Mouse (Mus musculus): ENCODE results near the gene Rgs13.

DNA sequence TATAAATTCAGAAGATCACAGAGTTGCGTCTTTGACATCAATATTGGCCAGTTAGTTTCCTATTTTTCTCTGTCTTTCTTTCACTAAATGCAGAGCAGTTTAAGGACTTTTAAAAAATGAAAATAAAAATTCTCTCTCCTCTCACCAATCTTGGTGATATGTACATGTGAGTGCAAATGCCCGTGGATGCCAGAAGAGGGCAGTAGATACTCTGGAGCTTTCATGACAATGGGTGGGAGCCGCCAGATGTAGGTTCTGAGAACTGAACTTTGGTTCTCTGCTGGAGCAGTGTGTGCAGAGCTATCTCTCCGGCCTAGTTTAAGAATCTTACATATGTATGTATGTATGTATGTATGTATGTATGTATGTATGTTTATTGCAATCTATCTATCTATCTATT lies 2.4 kb upstream of the Rgs13 start:
- TF ChIP-seq CTCF (conservative IDR thresholded peaks at IDR 0.05; ENCODE audit: insufficient read depth, insufficient read length, low read depth, low read length) = no peak
- no peak for TF ChIP-seq POLR2A (IDR thresholded peaks at IDR 0.05; ENCODE audit: low read depth, low read length)
